Mouse (Mus musculus): ENCODE results near the gene Cd79a. TPM values are rescaled to one million over a fixed set of nuclear protein-coding genes. Genes with fewer than 3 reads are reported as not detected.
"Not testable (repeated sequence)": the region's sequence is repeated elsewhere in the genome, so short reads cannot be mapped to it uniquely, and the experiment has no call there.

The Cd79a gene
- total RNA-seq, 2 experiments from 2014 or later = 0.74 to 1.0 TPM

DNA sequence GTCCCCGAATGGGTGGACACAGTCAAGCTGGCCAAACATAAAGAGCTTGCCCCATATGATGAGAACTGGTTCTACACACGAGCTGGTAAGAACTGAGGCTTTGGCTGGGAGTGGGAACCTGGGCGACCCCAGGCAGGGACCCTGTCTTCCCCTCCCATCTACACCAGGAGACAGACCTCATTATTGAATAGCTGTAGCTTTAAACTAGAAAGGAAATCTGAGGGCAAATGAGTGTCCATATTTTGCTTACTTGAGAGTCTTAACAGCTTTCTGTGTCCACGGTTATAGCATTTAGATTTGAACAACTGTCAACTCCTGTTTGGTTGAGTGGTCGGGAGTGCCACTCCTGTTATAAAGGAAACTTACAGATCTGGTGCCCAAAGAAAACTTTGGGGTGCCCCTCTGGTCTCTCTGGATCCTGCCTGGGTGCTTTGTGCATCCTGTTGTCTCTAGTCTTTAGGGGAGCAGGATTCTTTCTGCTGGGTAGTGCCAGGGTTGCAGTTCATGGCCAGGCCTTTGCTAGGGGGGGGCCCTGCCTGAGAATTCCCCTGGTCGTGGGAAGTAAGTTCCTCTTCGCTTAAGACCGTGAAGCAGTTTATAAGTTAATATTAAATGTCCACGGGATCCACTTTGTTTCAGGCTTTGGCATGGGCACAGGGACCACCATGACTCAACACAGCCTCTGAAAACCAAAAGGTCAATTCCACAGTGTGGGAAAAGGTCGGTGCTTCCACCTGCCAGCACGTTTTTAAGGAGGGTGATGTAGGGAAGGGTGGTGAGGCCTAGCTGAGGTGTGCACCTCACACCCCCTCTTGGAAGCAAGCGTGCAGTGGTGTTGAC, 11.5 kb upstream of the Cd79a start:
- no peak for DNase-seq (ENCODE audit: low spot score in 2 of 2)

DNA sequence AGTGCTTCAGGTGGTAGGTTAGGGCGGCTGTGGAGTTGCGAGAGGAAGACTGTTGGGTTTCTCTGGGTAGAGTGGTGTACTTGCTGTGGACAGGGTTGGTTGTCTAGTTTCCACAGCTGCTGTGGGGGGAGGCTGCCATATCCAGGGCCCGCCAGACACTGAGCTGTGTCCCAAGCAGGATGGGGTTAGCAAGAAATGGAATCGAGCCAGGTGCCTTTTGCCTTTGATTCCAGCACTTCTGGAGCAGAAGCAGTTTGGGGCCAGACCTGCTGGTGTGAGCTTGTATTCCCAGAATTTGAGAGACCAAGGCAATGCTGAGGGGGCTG, 10.9 kb upstream of the Cd79a start:
- DNase-seq (ENCODE audit: low spot score in 2 of 2) = peak in 1 of 2 experiments; percentile 30

DNA sequence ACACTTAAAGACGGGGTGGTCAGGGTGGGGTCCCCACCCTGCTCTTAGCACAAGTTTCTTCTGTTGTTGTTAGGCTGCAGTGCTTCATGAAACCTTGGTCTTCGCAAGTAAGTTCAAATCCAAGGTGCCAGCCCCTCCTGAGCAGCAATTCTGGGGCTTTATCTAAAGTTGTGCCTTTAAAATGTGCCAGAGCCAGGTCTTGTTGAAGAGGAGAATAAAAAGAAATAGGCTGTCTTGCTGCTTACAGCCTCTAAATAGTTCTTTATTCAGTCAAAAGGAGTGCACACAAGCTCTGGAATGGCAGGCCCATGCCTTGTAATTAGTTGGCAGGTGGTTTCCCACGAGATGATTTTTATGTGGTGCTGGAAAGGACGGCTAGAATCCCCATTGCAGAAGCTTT, 10.1 kb upstream of the Cd79a start:
- no peak for DNase-seq (ENCODE audit: low spot score in 2 of 2)

DNA sequence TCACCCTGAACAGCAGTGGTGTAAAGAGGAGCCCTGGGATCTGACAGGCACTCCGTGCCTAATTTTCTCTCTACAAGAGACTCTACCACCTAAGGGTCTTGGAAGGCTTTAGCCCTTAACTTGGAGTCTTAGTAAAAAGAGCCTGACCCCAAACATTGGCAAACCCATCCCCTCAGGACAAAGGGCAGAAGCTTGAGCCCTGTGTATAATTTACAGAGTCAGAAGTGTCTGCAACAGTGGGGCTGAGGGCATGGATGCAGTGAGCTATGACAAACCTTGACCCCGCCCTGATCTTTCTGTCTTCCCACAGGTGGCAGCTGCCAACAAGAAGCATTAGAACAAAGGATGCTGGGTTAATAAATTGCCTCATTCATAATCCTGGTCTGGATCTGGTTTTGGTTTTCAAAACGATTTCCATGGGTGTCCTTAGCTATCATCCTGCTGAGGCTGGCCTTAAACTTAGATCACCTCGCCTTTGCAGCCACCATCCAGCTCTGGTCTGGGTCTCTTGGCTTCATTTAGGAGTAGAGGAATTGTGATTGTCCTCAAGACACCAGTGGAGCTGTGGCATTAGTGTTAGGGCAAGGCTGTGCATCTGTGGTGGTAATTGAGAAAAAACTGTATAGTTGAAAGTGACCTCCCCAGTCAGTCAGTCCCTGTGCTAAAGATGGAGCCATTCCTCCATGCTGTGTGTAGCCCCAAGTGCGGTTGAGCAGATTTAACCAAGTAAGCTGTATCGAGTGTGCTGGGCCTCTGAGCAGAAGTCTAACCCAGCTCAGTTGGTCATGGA, 7.6 kb upstream of the Cd79a start:
- DNase-seq (ENCODE audit: low spot score in 2 of 2) = no peak

DNA sequence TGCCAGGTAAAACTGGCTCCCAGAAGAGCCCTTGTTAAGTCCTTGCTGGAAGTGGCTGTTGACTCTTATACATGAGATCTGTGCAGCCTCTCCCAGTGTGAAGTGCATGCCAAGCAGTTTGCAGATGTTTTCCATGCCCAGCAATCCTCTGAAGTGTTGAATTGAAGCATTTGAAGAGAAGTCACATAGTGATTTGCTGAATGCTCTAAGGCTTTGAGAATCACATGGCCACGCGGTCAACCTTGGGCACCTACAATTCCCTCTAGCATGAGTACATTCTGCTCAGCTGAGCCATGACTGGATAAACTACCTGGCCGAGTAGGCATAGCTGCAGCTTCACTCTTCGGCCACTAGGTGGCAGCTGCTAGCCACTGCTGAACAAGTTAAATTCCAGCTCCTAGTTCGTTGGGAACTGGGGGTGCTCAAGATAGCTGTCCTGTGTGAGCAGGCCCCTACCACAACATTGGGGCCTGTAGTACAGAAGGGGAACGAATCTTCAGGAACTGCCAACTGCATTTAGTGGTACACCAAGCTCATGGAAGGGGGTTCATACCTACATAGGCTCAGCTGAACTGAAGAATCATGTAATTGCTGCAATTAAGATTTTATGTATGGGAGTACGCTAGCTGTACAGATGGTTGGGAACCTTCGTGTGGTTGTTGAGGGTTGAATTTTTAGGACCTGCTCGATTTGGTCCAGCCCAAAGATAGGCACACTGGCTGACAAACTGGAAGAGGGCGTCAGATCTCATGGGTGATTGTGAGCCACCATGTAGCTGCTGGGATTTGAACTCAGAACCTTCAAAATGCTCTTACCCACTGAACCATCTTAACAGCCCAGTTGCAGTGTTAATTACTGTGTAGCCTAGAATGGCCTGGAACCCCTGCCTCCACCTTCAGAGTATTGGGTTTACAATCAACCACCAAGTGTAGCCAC, 6.6 kb upstream of the Cd79a start:
- DNase-seq (ENCODE audit: low spot score in 2 of 2) = peak; percentile 60 to 68

DNA sequence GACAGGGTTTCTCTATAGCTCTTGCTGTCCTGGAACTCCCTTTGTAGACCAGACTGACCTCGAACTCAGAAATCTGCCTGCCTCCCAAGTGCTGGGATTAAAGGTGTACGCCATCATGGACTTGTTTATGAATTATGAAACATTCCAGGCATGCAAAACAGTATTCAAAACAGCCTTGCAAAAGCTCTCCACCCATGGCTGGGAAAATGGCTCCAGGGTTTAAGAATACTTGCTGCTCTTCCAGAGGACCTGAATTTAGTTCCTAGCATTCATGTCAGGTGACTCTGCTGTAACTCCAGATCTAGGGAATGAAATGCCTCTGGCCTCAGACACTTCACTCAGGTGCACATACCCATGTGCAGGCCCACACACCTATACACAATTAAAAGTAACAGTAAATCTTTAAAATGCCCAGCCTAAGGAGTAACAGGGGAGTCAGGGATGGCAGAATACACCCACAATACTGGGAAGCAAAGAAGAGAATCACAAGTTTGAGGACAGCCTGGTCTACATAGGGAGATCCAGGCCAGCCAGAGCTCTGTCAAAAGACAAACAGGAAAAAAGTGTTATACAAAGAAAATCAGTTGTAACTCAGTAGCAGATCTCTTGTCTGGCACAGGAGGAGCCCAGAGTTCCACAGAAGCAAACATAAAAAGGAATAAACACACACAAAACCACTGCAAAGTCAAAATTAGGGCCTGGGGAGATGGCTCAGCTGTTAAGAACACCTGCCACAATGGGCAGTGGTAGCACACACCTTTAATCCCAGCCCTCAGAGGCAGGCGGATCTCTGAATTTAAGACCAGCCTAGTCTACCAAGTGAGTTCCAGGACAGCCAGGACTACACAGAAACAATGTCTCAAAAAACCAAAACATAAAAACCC, 5.7 kb upstream of the Cd79a start:
- DNase-seq (ENCODE audit: low spot score in 2 of 2) = no peak

DNA sequence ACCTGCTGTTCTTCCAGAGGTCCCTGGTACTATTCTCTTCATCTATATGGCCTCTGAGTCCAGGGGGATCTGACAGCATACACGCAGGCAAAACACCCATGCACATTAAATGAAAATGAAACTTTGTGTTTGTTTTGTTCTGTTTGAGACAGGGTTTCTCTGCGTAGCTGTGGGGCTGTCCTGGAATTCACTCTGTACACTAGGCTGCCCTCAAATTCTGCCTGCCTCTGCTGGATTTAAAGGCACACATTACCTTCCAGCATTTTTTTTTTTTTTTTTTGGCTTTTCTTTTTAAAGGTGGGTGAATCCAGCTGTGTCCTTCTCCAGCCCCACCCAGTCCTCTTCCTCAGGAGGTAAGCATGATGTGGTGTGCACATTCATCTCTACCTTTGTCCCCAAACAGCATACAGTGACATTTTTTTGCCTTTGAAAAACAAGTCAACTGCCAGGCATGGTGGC, 5.0 kb upstream of the Cd79a start:
- DNase-seq (ENCODE audit: low spot score in 2 of 2) = no peak

DNA sequence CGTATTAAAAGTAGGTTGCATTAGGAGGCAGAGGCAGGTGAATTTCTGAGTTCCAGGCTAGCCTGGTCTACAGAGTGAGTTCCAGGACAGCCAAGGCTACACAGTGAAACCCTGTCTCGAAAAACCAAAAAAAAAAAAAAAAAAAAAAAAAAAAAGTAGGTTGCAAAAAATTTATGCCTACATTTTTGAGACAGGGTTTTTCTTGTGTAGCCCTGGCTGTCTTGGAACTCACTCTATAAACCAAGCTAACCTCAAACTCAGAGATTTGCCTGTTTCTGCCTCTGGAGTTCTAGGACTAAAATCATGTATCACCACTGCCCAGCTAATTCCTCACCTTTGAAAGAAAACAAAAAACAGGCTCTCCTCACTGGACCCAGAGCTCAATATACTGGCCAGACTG, 1.4 kb upstream of the Cd79a start:
- DNase-seq (ENCODE audit: low spot score in 2 of 2) = not testable (repeated sequence)

DNA sequence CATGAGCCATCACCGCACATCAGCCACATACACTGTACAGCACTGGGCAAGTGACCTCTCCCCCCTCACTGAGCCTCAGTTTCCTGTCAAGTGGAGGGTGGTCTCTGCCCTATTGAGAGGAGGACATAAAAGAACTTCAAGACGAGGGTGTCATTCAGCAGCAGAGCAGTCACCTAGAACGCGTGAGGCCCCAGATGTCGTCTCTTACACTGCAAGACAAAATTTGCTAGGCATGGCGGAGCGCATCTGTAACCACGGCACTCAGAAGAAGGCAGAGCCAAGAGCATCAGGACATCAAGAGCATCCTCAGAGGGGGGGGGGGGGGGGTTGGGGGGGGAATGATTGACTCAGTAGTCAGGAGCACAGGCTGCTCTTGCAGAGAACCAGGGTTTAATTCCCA, 912 bp upstream of the Cd79a start:
- no peak for DNase-seq (ENCODE audit: low spot score in 2 of 2)

DNA sequence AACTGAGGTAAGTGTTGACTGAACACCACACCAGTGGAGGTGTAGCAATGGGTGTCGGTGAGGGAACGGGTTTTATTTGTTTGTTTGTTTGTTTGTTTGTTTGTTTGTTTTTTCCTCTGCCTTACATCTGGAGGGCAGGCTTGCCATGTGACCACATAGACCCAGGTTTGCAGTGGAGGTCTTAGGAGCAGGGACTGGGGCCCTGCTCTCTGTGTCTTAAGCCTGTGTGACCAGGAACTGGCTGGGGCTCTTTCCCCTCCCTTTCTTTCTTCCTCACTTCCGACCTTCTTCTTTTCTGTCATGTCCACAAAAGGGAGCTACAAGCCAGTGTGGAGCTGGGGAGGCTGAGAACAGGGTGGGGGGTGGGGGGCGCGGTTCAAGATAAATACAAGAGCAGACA, 778 bp downstream of the Cd79a start:
- no peak for DNase-seq (ENCODE audit: low spot score in 2 of 2)

DNA sequence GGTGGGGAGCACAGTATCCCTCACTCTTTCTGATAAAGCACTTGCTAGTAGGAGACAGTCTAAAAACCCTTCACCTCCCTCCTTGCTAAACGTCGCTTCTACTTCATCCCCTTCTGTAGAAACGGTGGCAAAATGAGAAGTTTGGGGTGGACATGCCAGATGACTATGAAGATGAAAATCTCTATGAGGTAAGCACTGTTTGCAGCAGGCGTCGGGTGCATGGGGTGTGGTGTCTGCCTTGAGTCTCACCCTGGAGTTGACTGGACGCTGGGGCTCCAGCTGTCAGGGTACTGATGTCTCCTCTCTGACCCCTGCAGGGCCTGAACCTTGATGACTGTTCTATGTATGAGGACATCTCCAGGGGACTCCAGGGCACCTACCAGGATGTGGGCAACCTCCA, 3.9 kb downstream of the Cd79a start:
- DNase-seq (ENCODE audit: low spot score in 2 of 2) = no peak

DNA sequence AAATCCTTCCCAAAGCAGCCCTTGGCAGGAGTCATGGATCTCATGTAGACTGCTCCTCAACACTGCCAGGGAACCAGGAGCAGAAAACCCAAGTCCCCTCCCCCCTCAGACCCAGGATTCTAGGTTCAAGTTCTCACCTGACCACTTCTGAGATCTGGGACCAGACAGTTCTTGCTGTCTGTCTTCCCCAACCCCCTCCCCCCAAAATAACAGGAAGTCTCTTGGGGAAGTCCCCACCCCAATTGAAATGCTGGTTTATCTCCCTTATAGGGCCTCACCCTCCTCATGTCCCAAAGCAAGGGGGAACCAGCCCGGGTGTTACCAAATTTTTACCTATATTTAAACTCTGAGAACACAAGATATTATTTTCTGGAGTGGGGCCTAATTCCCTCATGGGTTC, 4.7 kb downstream of the Cd79a start:
- DNase-seq (ENCODE audit: low spot score in 2 of 2) = no peak

DNA sequence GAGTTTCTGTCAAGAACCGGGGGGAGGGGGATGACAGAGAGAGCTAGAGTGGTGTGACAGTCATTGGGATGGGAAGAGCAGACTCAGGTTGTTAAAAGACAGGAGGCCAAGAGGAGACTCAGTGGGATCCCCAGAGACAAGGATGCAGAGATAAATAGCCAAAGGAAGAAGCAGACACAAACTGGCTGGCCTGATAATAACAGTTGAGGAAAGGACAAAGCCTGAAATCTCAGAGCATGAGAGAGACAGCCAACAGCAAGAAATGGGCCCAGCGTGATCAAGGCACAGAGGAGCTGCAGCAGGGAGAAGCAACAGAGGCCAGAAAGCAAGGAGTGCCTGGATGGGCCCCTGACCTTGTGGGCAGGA, 5.1 kb downstream of the Cd79a start:
- DNase-seq (ENCODE audit: low spot score in 2 of 2) = no peak

DNA sequence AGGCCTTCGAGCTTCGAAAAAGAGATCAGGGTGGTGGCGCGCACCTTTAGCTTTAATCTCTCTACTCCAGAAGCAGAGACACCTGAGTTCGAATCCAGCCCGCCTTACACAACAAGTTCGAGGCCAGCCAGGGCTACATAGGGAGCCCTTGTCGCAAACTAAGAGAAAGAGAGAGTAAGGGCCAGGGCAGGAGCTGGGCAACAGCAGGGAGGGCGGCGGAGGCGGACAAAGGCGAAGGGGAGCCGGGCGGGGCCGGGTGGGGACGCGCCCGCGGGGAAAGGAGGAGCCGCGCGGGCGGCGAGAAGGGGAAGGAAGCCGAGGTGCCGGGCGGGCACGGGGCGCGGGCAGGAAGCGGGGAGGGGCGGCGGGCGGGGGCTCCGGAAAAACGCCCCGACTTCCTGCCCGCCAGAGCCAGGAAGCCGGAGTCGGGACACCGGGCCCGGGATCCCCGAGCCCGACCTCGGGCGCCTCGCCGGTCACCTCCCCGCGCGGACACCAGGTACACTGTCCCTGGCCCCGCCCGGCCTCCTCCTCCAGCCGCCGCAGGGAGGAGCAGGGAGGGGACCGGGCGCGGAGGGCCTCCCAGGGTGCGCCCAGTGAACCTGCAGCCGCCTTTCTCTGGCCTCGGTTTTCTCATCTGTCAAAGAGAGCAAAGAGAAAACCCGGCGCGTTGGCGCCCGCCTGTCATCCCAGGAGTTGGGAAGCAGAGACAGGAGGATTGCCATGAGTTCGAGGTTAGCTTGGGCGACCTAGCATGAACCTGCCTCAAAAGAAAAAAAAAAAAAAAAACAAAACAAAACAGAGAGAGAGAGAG, 5.7 kb downstream of the Cd79a start, which contains the start of gene Arhgef1:
Gene Arhgef1 (plus strand): TSS at position 283 of the 814 bp plus-strand sequence.
- peak; percentile 68 to 72 for DNase-seq (ENCODE audit: low spot score in 2 of 2)

DNA sequence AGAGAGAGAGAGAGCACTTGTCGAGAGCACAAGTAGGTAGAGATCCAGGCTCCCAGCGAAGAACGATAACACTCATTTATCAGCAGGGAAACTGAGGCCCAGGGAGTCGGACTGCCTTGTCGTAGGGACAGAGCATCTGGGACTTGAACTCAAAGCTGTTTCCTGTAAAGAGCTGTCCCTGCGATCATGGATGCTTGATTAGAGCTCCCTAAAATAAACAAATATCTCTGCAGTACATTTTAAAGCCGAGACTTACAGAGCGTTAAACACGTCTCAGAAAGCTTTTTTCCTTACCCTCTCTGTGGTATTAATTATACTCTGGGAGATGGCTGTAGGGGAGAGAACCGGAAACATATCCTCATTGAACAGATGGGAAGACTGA, 6.3 kb downstream of the Cd79a start:
- DNase-seq (ENCODE audit: low spot score in 2 of 2) = no peak

DNA sequence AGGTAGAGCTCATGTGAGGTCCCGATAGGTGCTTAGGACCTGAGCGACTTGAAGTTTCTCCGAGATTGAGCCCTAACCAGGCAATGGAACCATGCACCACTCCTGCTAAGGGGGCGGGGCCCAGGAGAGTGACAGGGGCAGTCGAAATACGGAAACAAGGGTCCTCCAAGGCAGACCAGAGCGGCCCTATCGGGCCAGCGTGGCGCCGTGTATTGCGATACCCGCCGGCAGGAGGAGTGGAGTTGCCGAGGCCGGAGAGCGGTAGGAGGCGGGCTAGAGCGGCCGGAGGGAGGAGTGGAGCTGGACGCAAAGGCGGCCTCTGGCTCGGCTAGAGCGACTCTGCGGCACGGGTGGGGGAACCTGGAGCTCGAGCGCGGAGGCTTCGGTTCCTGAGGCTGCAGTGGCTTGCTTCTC, 6.9 kb downstream of the Cd79a start:
- peak; percentile 89 to 90 for DNase-seq (ENCODE audit: low spot score in 2 of 2)

DNA sequence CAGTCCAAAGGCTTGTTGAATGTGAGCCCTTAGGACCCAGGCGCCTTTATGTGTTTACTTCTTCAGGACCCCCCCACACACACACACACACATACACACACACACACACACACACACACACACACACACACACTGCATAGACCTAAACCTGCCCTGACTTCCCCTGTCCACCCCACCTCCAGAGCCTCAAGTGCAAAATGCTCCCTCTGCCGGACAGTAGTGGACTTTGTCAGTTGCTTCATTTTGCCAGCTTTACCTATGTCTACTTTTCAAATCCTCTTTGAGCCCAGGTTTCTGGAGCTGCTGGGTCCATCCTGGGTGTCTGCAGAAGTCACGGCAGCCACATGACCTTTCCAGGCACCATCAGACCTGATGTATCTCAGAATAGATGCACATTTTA, 7.8 kb downstream of the Cd79a start:
- no peak for DNase-seq (ENCODE audit: low spot score in 2 of 2)

DNA sequence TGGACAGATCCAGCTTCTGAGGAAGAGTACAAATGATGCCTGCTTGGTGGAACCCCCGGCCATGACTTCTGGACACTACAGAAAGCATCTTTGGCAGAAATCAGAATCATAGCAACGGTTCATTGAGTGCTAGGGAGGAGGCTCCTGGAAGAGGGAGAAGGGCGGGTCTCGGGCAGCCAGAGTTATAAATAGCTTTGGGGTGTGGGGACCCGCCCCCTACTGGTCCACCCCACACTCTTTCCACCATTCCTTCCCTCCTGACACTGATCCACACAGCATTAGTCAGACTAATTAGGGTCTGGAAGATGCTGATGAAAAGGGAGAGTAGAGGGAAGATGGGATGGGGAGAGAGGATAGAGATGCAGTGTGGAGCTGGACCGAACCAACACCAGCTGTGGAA, 9.4 kb downstream of the Cd79a start:
- DNase-seq (ENCODE audit: low spot score in 2 of 2) = no peak

DNA sequence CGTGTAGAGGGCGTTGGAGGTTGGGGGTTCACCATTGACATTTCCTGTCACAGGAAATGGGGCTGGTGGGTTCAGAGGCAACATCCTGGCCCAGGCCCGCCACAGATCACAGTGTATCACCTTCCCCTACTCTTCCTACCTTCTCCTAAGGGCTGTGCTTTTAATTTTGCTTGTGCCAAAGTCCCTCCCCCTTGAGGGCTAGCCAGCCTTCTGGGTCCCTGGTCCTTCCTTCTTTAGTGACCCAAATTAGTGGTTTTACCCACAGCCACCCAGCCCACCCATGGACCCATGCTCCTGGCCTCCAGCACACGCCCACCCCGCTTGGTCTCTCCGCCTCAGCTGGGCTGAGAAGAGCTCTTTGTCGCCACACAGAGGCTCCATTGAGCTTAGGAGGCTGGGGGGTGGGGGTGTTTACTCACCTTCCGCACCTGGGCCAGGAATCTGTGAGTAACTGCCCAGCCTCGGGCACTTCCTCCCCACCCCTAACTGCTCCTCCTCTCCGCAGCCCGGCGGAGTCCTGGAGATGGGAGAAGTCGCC, 10.1 kb downstream of the Cd79a start:
- DNase-seq (ENCODE audit: low spot score in 2 of 2) = no peak
